Mouse (Mus musculus): ENCODE results near the gene Orm2. TPM values are rescaled to one million over a fixed set of nuclear protein-coding genes. Genes with fewer than 3 reads are reported as not detected.
"Not testable (repeated sequence)": the region's sequence is repeated elsewhere in the genome, so short reads cannot be mapped to it uniquely, and the experiment has no call there.

The Orm2 gene
- total RNA-seq (2014; rRNA removed): not detected in 2 replicates
- not detected in 2 replicates for polyA plus RNA-seq (2015; fragmentation: Nextera tagmentation; extraction: Ambion mirVana)

DNA sequence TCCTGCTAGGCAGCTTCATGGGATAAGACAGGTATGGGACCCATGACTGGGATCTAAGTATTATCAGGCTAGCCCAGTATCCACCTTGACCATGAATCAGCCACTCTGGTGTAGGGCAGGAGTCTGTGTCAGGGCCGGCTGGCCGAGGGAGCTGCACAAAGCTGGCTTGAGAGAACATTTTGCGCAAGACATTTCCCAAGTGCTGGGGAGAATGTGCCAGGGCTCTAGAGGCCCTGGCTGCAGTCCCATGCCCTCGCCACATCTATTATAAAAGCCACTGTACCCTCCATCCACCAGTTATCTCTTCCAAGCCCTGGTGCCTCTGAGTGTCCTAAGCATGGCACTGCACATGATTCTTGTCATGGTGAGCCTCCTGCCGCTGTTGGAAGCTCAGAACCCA is at the start of gene Orm2:
TSS of gene Orm2 (plus strand) at position 300 of the 400 bp plus-strand sequence.
- Histone ChIP-seq H3K36me3 (ENCODE audit: insufficient read depth) (no peaks in the 10 kb centered on the region), H3K27me3 (ENCODE audit: insufficient read depth, low read length) (no peaks in the 10 kb centered on the region), H3K9ac (no peak within 1 kb of the TSS), H3K4me1 (ENCODE audit: insufficient read depth) (no peaks in the 10 kb centered on the region), H3K27ac (ENCODE audit: low read depth, low read length) (no peak within 1 kb of the TSS), H3K9me3 (ENCODE audit: low read length) (no peaks in the 10 kb centered on the region), H3K4me2 (ENCODE audit: low read depth) (no peak within 1 kb of the TSS), H3K4me3 (ENCODE audit: low read depth, low read length) (no peak within 1 kb of the TSS)
- DNase-seq (no peak), ATAC-seq (no peak)
- WGBS: 84% methylated on average over 5 of the region's 5 CpGs
- no peak for TF ChIP-seq CTCF (IDR thresholded peaks at IDR 0.05; ENCODE audit: low read depth)

DNA sequence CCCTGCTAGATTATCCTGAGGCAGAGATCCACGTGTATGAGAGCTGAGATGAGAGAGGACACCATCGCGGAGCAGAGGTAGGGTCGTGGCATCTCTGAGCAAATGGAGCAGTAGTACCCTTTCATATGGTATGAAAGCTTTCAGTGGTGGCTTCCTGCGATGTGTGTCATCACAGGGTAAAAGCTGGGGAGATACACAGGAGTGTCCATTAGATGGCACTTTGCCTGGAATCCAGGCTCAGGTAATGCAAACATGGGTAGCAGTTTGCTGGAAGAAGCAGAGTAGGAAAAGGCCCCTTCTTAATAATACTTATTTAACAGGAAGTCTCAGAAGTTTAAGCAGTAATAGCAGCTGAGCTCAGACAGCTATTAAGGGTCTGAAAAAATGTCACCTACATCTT is 48.2 kb upstream of the Orm2 start:
- no peak for TF ChIP-seq CTCF (IDR thresholded peaks at IDR 0.05; ENCODE audit: low read depth)
- no peaks in the 10 kb centered on the region for H3K27me3 ChIP-seq (ENCODE audit: insufficient read depth, low read length)
- no peaks in the 10 kb centered on the region for H3K9me3 ChIP-seq (ENCODE audit: low read length)
- no peak overlapping the region for H3K4me3 ChIP-seq (ENCODE audit: low read depth, low read length)
- H3K36me3 ChIP-seq (ENCODE audit: insufficient read depth): no peaks in the 10 kb centered on the region
- no peaks in the 10 kb centered on the region for H3K4me1 ChIP-seq (ENCODE audit: insufficient read depth)
- 76% methylated on average over 5 of the region's 5 CpGs for WGBS
- no peak overlapping the region for H3K27ac ChIP-seq (ENCODE audit: low read depth, low read length)
- no peak overlapping the region for H3K4me2 ChIP-seq (ENCODE audit: low read depth)
- DNase-seq: no peak
- ATAC-seq: 0 out of 2 replicates have a peak, but pooled peaks have one; percentile 12
- no peak overlapping the region for H3K9ac ChIP-seq

DNA sequence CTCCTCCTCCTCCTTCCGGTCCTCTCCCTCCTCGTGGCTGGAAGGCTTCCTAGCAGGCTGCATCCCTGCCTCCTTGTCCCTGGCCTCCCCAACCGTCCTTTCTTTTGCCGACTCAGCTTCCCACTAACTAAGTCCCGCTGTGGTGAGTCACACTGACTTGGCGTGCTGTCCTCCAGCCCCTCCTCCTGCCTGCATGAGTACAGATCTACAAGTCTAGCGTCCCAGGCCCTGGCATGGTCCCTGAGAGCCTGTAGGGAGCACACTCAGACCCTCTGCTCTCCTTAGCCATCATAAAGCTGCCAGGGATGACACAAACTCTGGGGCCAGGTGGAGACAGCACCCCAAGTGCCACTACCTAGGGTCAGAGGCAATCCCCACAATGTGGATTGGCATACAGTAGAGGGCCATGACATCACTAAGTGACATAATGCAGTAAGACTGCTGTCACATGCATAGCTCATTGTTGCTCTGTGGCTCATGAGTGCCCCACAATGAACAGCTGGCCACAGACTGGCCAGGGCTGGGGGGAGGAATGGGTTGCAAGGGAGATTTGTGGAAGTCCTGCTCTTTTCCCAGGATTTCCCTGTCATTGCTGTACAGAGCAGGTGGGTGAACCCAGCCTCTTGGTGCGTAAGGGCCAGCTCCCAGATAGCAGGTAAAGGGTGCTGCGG is 46.0 kb upstream of the Orm2 start:
- peak; percentile 39; the same call in 1 of the 2 replicates for ATAC-seq

DNA sequence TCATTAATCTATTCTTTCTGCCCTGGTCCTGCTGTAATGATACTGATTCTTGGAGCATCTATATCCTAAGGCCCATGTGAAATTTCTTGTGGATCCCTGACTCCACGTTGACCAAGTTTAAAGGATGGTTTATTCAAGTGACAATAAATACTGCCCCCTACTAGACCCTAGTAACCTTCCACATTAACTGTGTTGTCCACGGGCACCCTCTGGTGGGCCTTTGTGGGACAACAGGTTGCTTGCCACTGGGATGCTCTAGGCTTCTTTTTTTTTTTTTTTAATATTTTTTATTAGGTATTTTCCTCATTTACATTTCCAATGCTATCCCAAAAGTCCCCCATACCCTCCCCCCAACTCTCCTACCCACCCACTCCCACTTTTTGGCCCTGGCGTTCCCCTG is 42.7 kb upstream of the Orm2 start:
- H3K36me3 ChIP-seq (ENCODE audit: insufficient read depth); H3K4me2 ChIP-seq (ENCODE audit: low read depth); H3K27me3 ChIP-seq (ENCODE audit: insufficient read depth, low read length); H3K27ac ChIP-seq (ENCODE audit: low read depth, low read length); ATAC-seq; H3K4me1 ChIP-seq (ENCODE audit: insufficient read depth); H3K9ac ChIP-seq; H3K4me3 ChIP-seq (ENCODE audit: low read depth, low read length); H3K9me3 ChIP-seq (ENCODE audit: low read length): not testable (repeated sequence)
- TF ChIP-seq CTCF (IDR thresholded peaks at IDR 0.05; ENCODE audit: low read depth): peak; percentile 78
- WGBS: 21% methylated on average over 3 of the region's 3 CpGs
- peak; percentile 71 for DNase-seq

More for the DNA sequence above, 46.0 kb upstream of the Orm2 start:
- no peak for TF ChIP-seq CTCF (IDR thresholded peaks at IDR 0.05; ENCODE audit: low read depth)
- 63% methylated on average over 9 of the region's 9 CpGs for WGBS
- no peaks in the 10 kb centered on the region for H3K4me1 ChIP-seq (ENCODE audit: insufficient read depth)
- H3K9me3 ChIP-seq (ENCODE audit: low read length): no peaks in the 10 kb centered on the region
- no peak overlapping the region for H3K4me2 ChIP-seq (ENCODE audit: low read depth)
- no peaks in the 10 kb centered on the region for H3K36me3 ChIP-seq (ENCODE audit: insufficient read depth)
- no peak overlapping the region for H3K9ac ChIP-seq
- no peaks in the 10 kb centered on the region for H3K27me3 ChIP-seq (ENCODE audit: insufficient read depth, low read length)
- DNase-seq: no peak
- H3K27ac ChIP-seq (ENCODE audit: low read depth, low read length): no peak overlapping the region
- H3K4me3 ChIP-seq (ENCODE audit: low read depth, low read length): no peak overlapping the region

DNA sequence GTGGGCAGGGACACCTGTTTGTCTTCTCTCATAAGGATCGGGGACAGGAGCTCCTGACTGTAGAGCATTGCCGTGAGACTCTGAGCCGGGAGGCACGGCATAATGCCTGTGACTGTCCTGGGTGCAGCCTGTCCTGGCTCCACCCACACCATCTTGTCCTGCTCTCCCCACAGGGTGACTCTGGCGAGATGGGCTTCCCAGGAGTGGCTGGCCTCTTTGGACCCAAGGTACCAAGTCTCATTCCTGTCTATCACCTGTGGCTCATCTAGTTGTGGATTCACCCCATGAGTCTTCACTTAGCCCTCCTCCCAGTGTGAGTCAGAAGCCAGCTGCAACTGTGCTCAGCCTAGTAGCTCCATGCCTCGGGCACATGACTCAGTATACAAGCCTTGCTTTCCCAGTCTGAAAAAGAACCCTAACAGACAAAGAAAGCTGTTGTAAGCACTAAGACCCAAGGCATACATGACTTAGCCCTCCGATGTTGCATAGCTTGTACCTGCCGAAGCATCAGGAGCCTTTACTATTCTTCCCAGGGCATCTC is 38.9 kb upstream of the Orm2 start:
- no peak overlapping the region for H3K27ac ChIP-seq (ENCODE audit: low read depth, low read length)
- H3K36me3 ChIP-seq (ENCODE audit: insufficient read depth): no peaks in the 10 kb centered on the region
- DNase-seq (no peak), ATAC-seq (no peak)
- H3K4me1 ChIP-seq (ENCODE audit: insufficient read depth): no peaks in the 10 kb centered on the region
- H3K4me2 ChIP-seq (ENCODE audit: low read depth): no peak overlapping the region
- H3K27me3 ChIP-seq (ENCODE audit: insufficient read depth, low read length): no peaks in the 10 kb centered on the region
- WGBS: 87% methylated on average over 8 of the region's 8 CpGs
- no peak for TF ChIP-seq CTCF (IDR thresholded peaks at IDR 0.05; ENCODE audit: low read depth)
- no peaks in the 10 kb centered on the region for H3K9me3 ChIP-seq (ENCODE audit: low read length)
- no peak overlapping the region for H3K9ac ChIP-seq
- H3K4me3 ChIP-seq (ENCODE audit: low read depth, low read length): no peak overlapping the region

DNA sequence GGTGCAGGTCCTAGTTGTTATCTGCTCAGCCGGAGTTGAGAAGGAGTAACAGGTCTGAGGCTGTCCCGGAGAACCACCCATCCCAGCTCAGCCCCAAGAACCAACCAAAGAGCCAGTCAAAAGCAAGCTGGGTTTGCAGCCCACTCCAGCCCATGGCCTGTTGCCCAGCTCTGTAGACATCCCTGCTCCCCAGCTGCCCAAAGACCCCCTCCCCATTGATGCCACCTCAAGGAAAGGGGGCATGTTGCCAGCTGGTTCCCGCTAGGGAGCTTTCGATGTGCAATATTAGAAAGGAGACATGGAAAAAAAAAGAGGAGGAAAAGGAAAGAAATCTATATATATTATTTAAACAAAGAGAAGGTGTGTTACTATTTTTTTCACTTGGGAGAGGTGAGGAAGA is 28.8 kb upstream of the Orm2 start:
- Histone ChIP-seq H3K27ac (ENCODE audit: low read depth, low read length) (no peak overlapping the region), H3K9ac (no peak overlapping the region), H3K36me3 (ENCODE audit: insufficient read depth) (no peaks in the 10 kb centered on the region), H3K27me3 (ENCODE audit: insufficient read depth, low read length) (no peaks in the 10 kb centered on the region), H3K9me3 (ENCODE audit: low read length) (no peaks in the 10 kb centered on the region), H3K4me2 (ENCODE audit: low read depth) (no peak overlapping the region), H3K4me3 (ENCODE audit: low read depth, low read length) (no peak overlapping the region), H3K4me1 (ENCODE audit: insufficient read depth) (no peaks in the 10 kb centered on the region)
- WGBS: 76% methylated on average over 4 of the region's 4 CpGs
- DNase-seq: no peak
- TF ChIP-seq CTCF (IDR thresholded peaks at IDR 0.05; ENCODE audit: low read depth): no peak
- ATAC-seq: no peak

DNA sequence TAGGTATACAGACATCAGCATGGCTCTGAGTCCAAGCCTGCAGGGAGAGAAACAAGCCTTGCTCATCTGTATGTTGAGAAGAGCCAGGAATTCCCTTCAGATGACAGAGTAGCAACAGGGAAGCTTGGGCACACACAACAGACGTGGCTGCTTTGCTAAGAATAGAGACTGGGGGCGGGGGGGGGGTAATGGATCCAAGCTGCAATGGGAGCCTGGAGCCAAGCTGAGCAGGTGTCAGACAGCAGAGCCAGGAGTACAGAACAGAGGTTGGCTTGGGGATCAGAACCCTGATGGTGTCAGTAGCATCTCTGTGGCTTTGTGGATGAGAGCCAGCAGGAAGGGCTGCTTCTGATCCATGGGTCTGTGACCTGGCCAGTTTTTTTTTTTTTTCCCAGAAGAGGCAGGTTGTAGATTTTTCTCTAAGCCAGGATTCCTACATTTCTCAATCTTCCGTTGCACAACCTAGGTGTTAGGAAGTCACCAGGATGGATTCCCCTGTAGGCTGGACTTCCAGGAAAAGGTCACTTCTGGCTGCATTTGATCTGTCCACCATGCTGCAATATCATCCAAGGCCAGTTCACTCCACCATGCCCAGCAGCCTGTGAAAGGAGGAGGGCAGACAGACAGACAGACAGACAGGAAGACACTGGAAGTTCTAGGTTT is 23.7 kb upstream of the Orm2 start:
- H3K27ac ChIP-seq (ENCODE audit: low read depth, low read length): no peak overlapping the region
- no peak overlapping the region for H3K9ac ChIP-seq
- whole genome bisulfite sequencing: 54% methylated on average over 3 of the region's 3 CpGs
- H3K9me3 ChIP-seq (ENCODE audit: low read length): no peaks in the 10 kb centered on the region
- no peaks in the 10 kb centered on the region for H3K4me1 ChIP-seq (ENCODE audit: insufficient read depth)
- no peak for TF ChIP-seq CTCF (IDR thresholded peaks at IDR 0.05; ENCODE audit: low read depth)
- H3K27me3 ChIP-seq (ENCODE audit: insufficient read depth, low read length): no peaks in the 10 kb centered on the region
- ATAC-seq (peak; percentile 63), DNase-seq (peak; percentile 15)
- no peaks in the 10 kb centered on the region for H3K36me3 ChIP-seq (ENCODE audit: insufficient read depth)
- H3K4me3 ChIP-seq (ENCODE audit: low read depth, low read length): no peak overlapping the region
- no peak overlapping the region for H3K4me2 ChIP-seq (ENCODE audit: low read depth)

All from forebrain, postnatal 0 days (tissue).